Mouse (Mus musculus) lung, adult 2 months (tissue): ENCODE results near the gene Ear1.
"Not testable (repeated sequence)": the region's sequence is repeated elsewhere in the genome, so short reads cannot be mapped to it uniquely, and the experiment has no call there.

Source experiments
- CTCF ChIP-seq: fragments of 200-500 bp; IDR thresholded peaks from 2 replicates; pipeline ENCODE4 v1.5.1; 2011; ENCODE audit warnings: mild to moderate bottlenecking, low read length, control low read depth; ENCODE audit not compliant: insufficient read depth
- POLR2A ChIP-seq: fragments of 200-500 bp; IDR thresholded peaks from 2 replicates; pipeline ENCODE4 v1.6.1; 2011; ENCODE audit warnings: low read depth, mild to moderate bottlenecking, control low read depth, low read length, borderline replicate concordance; ENCODE audit errors: extremely low read depth

DNA sequence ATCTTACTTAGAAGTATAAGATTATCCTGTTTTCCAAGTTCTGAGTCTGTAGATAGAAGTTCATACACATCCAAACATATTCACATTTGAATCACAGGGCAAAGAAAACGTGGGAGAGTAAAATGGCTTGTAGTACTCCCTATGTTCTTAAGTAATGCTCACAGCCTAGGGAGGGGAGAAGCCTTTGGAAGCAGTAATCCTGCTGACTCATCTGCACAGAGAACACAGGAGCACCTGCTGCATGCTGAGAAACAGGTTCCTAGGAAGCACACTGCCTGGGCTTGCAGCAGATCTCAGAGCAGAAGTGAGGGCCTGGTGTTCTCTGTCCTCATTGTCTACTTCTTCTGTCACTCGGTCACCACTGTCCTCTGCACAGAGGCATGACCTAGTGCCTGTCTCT, 20.0 kb upstream of the Ear1 start:
- TF ChIP-seq CTCF, POLR2A: not testable (repeated sequence)
